Mouse (Mus musculus): ENCODE data around the gene Tmem202. TPM values are rescaled to one million over a fixed set of nuclear protein-coding genes. Genes with fewer than 3 reads are reported as not detected.

Tmem202 gene
- polyA plus RNA-seq, 1 experiment from 2014 or later, result 1.3 TPM

GRCm38 (mm10) chr9:59519396-59519795 is 20.3 kb downstream of the Tmem202 start:
- Histone ChIP-seq H3K9me3 (ENCODE audit: control insufficient read depth, low read length) (no peaks in the 10 kb centered on the region), H3K27ac (ENCODE audit: low read depth, low read length) (no peak overlapping the region), H3K4me1 (ENCODE audit: control insufficient read depth, insufficient read depth, low read depth, low read length) (no peaks in the 10 kb centered on the region), H3K4me2 (ENCODE audit: low read length) (no peak overlapping the region), H3K9ac (ENCODE audit: low read depth, low read length) (no peak overlapping the region), H3K27me3 (replicated peaks; ENCODE audit: control insufficient read depth, insufficient read depth, low read length) (no peaks in the 10 kb centered on the region), H3K4me3 (ENCODE audit: low read length) (no peak overlapping the region), H3K36me3 (ENCODE audit: control insufficient read depth, insufficient read depth, low read length) (no peaks in the 10 kb centered on the region)
- WGBS, result 86% methylated on average over 2 of the region's 2 CpGs
- ATAC-seq, result no peak

- Histone ChIP-seq H3K36me3 (ENCODE audit: control insufficient read depth, insufficient read depth, low read length) (no peaks in the 10 kb centered on the region), H3K27me3 (replicated peaks; ENCODE audit: control insufficient read depth, insufficient read depth, low read length) (no peaks in the 10 kb centered on the region), H3K4me3 (ENCODE audit: low read length) (no peak overlapping the region), H3K9ac (ENCODE audit: low read depth, low read length) (no peak overlapping the region), H3K27ac (ENCODE audit: low read depth, low read length) (no peak overlapping the region), H3K4me1 (ENCODE audit: control insufficient read depth, insufficient read depth, low read depth, low read length) (no peaks in the 10 kb centered on the region), H3K4me2 (ENCODE audit: low read length) (no peak overlapping the region), H3K9me3 (ENCODE audit: control insufficient read depth, low read length) (no peaks in the 10 kb centered on the region)
- no peak for ATAC-seq
- 71% methylated on average over 5 of the region's 5 CpGs for WGBS
Observed at GRCm38 (mm10) chr9:59518976-59519375, 20.7 kb downstream of the Tmem202 start.

GRCm38 (mm10) chr9:59517127-59517526 is 22.5 kb downstream of the Tmem202 start:
- Histone ChIP-seq H3K9ac (ENCODE audit: low read depth, low read length) (no peak overlapping the region), H3K27ac (ENCODE audit: low read depth, low read length) (no peak overlapping the region), H3K4me2 (ENCODE audit: low read length) (no peak overlapping the region), H3K27me3 (replicated peaks; ENCODE audit: control insufficient read depth, insufficient read depth, low read length) (no peaks in the 10 kb centered on the region), H3K9me3 (ENCODE audit: control insufficient read depth, low read length) (no peaks in the 10 kb centered on the region), H3K36me3 (ENCODE audit: control insufficient read depth, insufficient read depth, low read length) (no peaks in the 10 kb centered on the region), H3K4me3 (ENCODE audit: low read length) (no peak overlapping the region), H3K4me1 (ENCODE audit: control insufficient read depth, insufficient read depth, low read depth, low read length) (no peaks in the 10 kb centered on the region)
- WGBS, result 55% methylated on average over 7 of the region's 7 CpGs
- ATAC-seq, result no peak

GRCm38 (mm10) chr9:59515069-59515468 is 24.6 kb downstream of the Tmem202 start:
- no peaks in the 10 kb centered on the region for H3K4me1 ChIP-seq (ENCODE audit: control insufficient read depth, insufficient read depth, low read depth, low read length)
- no peak overlapping the region for H3K4me2 ChIP-seq (ENCODE audit: low read length)
- no peaks in the 10 kb centered on the region for H3K27me3 ChIP-seq (replicated peaks; ENCODE audit: control insufficient read depth, insufficient read depth, low read length)
- no peaks in the 10 kb centered on the region for H3K9me3 ChIP-seq (ENCODE audit: control insufficient read depth, low read length)
- no peak overlapping the region for H3K27ac ChIP-seq (ENCODE audit: low read depth, low read length)
- no peak for ATAC-seq
- H3K4me3 ChIP-seq (ENCODE audit: low read length), result no peak overlapping the region
- H3K36me3 ChIP-seq (ENCODE audit: control insufficient read depth, insufficient read depth, low read length), result no peaks in the 10 kb centered on the region
- WGBS, result 82% methylated on average over 3 of the region's 3 CpGs
- no peak overlapping the region for H3K9ac ChIP-seq (ENCODE audit: low read depth, low read length)

- no peak for ATAC-seq
- no peak overlapping the region for H3K4me2 ChIP-seq (ENCODE audit: low read length)
- no peaks in the 10 kb centered on the region for H3K4me1 ChIP-seq (ENCODE audit: control insufficient read depth, insufficient read depth, low read depth, low read length)
- no peak overlapping the region for H3K4me3 ChIP-seq (ENCODE audit: low read length)
- H3K27me3 ChIP-seq (replicated peaks; ENCODE audit: control insufficient read depth, insufficient read depth, low read length), result no peaks in the 10 kb centered on the region
- no peak overlapping the region for H3K27ac ChIP-seq (ENCODE audit: low read depth, low read length)
- H3K9me3 ChIP-seq (ENCODE audit: control insufficient read depth, low read length), result no peaks in the 10 kb centered on the region
- WGBS, result 60% methylated on average over 4 of the region's 4 CpGs
- H3K9ac ChIP-seq (ENCODE audit: low read depth, low read length), result no peak overlapping the region
- no peaks in the 10 kb centered on the region for H3K36me3 ChIP-seq (ENCODE audit: control insufficient read depth, insufficient read depth, low read length)
Observed at GRCm38 (mm10) chr9:59512381-59512780, 27.3 kb downstream of the Tmem202 start.

GRCm38 (mm10) chr9:59508146-59508545 is 31.5 kb downstream of the Tmem202 start:
- H3K27me3 ChIP-seq (replicated peaks; ENCODE audit: control insufficient read depth, insufficient read depth, low read length), result no peaks in the 10 kb centered on the region
- 57% methylated on average over 1 of the region's 1 CpGs for WGBS
- no peak overlapping the region for H3K9ac ChIP-seq (ENCODE audit: low read depth, low read length)
- no peak overlapping the region for H3K27ac ChIP-seq (ENCODE audit: low read depth, low read length)
- no peak for ATAC-seq
- no peaks in the 10 kb centered on the region for H3K9me3 ChIP-seq (ENCODE audit: control insufficient read depth, low read length)
- no peaks in the 10 kb centered on the region for H3K36me3 ChIP-seq (ENCODE audit: control insufficient read depth, insufficient read depth, low read length)
- H3K4me3 ChIP-seq (ENCODE audit: low read length), result no peak overlapping the region
- H3K4me1 ChIP-seq (ENCODE audit: control insufficient read depth, insufficient read depth, low read depth, low read length), result no peaks in the 10 kb centered on the region
- no peak overlapping the region for H3K4me2 ChIP-seq (ENCODE audit: low read length)

- Histone ChIP-seq H3K27ac (ENCODE audit: low read depth, low read length) (peak overlapping the region; percentile 99), H3K4me1 (ENCODE audit: control insufficient read depth, insufficient read depth, low read depth, low read length) (peaks cover 20% of the 10 kb centered on the region), H3K36me3 (ENCODE audit: control insufficient read depth, insufficient read depth, low read length) (no peaks in the 10 kb centered on the region), H3K9me3 (ENCODE audit: control insufficient read depth, low read length) (no peaks in the 10 kb centered on the region), H3K4me2 (ENCODE audit: low read length) (peak overlapping the region; percentile 73), H3K27me3 (replicated peaks; ENCODE audit: control insufficient read depth, insufficient read depth, low read length) (no peaks in the 10 kb centered on the region), H3K4me3 (ENCODE audit: low read length) (peak overlapping the region; percentile 94), H3K9ac (ENCODE audit: low read depth, low read length) (peak overlapping the region; percentile 81)
- no peak for ATAC-seq
Observed at GRCm38 (mm10) chr9:59487331-59487730, 52.3 kb downstream of the Tmem202 start.

- Histone ChIP-seq H3K9ac (ENCODE audit: low read depth, low read length) (peak within 1 kb of the TSS; percentile 99), H3K27me3 (replicated peaks; ENCODE audit: control insufficient read depth, insufficient read depth, low read length) (no peaks in the 10 kb centered on the region), H3K27ac (ENCODE audit: low read depth, low read length) (peak within 1 kb of the TSS; percentile 99), H3K4me3 (ENCODE audit: low read length) (peak within 1 kb of the TSS; percentile 94), H3K36me3 (ENCODE audit: control insufficient read depth, insufficient read depth, low read length) (no peaks in the 10 kb centered on the region), H3K4me1 (ENCODE audit: control insufficient read depth, insufficient read depth, low read depth, low read length) (peaks cover 21% of the 10 kb centered on the region), H3K9me3 (ENCODE audit: control insufficient read depth, low read length) (no peaks in the 10 kb centered on the region), H3K4me2 (ENCODE audit: low read length) (peak within 1 kb of the TSS; percentile 79)
- peak; percentile 99 for ATAC-seq
- 0% methylated on average over 43 of the region's 56 CpGs for WGBS
Observed at GRCm38 (mm10) chr9:59486549-59487065, 53.0 kb downstream of the Tmem202 start, which contains the start of gene Arih1. Arih1 (minus strand) TSS chr9:59486618.

GRCm38 (mm10) chr9:59486076-59486518 is 53.5 kb downstream of the Tmem202 start:
- no peaks in the 10 kb centered on the region for H3K36me3 ChIP-seq (ENCODE audit: control insufficient read depth, insufficient read depth, low read length)
- under 1% methylated on average over 37 of the region's 71 CpGs for WGBS
- no peaks in the 10 kb centered on the region for H3K9me3 ChIP-seq (ENCODE audit: control insufficient read depth, low read length)
- H3K4me3 ChIP-seq (ENCODE audit: low read length), result peak overlapping the region; percentile 94
- peak overlapping the region; percentile 99 for H3K9ac ChIP-seq (ENCODE audit: low read depth, low read length)
- ATAC-seq, result peak; percentile 73
- H3K4me1 ChIP-seq (ENCODE audit: control insufficient read depth, insufficient read depth, low read depth, low read length), result peaks cover 21% of the 10 kb centered on the region
- H3K4me2 ChIP-seq (ENCODE audit: low read length), result peak overlapping the region; percentile 79
- H3K27me3 ChIP-seq (replicated peaks; ENCODE audit: control insufficient read depth, insufficient read depth, low read length), result no peaks in the 10 kb centered on the region
- H3K27ac ChIP-seq (ENCODE audit: low read depth, low read length), result peak overlapping the region; percentile 99
